Mouse (Mus musculus) left cerebral cortex, adult 8-10 months (tissue): ENCODE measurements at regions not wholly inside any gene's neighbourhood (a gene's known extent, or its start where the extent isn't known, plus 50 kb on each side); places are given as distances from the start of the nearest gene placed in this dataset.

Experiments
- DNase-seq, 2 experiments: peaks; one replicate each; pipeline ENCODE4 v3.0.0; 2022; ENCODE audit warnings: low spot score in 2 of 2

DNA sequence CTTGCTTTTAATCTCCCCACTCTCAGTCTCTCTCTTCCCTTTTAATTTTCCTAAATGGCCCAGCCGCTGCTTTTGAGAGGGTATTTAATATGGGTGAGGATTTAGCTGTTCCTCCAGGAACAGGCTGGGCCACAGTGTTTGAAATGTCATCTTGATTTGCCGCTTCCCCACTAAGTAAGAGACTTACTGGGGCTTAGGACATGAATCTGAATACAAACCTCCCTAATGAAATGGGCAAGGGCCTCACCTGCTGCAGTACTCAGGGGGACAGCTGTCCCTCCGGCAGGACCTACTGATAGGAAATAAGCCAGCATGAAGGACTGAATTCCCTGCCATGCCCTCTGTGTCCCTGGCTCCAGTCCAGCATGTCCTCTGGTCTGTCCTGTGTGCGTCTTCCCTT lies 50.6 kb upstream of the Prr23a1 start:
- no peak for DNase-seq

DNA sequence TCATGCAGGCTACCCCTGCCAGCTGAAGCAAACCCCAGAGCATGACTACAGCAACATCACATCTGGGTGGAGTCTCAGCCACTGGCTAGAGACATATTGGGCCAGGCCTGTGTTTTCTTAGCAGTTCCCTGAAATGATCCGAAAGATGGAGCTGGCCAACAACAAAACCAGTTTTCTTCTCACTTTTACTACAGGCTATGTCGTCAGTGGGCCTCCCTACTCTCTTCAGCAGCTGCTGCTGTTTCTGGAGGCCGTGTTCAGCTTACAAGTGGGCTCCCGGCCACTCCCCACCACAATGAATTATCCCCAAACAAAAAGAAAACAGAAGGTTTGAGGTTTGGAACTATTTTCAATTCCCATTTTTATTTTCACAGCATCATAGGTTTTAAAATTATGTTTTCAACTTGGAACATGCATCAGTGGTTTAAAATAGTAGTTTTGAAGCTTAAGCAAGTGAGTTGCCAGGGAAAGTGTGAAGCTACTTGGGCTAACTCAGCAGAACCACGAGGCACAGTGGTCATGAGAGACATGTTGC lies 68.6 kb upstream of the Prr23a1 start:
- DNase-seq = peak in 1 of 2 experiments; percentile 9

- DNase-seq = no peak
Observed at GRCm38 (mm10) chr9:98773212-98773611, 69.1 kb upstream of the Prr23a1 start.

- DNase-seq = no peak
Observed at GRCm38 (mm10) chr9:98754764-98755163, 87.5 kb upstream of the Prr23a1 start.

GRCm38 (mm10) chr9:98753356-98753953 lies 88.8 kb upstream of the Prr23a1 start:
- DNase-seq = no peak

DNA sequence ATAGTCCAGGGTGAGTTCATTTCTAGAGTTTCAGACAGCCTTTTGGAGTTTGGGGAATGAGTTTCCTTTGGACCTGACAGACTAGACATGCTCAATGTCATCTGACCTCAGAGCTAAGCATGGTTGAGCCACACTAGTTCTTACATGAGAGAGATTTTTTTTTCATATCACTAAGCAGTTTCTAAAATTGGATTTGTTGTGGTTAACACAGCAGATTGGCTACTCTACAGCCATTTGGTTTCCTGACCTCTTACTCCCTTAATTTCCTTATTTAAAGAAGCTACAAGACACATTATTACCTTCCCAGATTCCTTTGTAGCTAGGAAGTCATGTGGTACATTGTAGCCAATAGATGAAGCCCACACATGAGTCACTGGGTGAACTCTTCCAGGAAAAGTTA lies 98.5 kb upstream of the Prr23a1 start:
- DNase-seq = no peak

DNA sequence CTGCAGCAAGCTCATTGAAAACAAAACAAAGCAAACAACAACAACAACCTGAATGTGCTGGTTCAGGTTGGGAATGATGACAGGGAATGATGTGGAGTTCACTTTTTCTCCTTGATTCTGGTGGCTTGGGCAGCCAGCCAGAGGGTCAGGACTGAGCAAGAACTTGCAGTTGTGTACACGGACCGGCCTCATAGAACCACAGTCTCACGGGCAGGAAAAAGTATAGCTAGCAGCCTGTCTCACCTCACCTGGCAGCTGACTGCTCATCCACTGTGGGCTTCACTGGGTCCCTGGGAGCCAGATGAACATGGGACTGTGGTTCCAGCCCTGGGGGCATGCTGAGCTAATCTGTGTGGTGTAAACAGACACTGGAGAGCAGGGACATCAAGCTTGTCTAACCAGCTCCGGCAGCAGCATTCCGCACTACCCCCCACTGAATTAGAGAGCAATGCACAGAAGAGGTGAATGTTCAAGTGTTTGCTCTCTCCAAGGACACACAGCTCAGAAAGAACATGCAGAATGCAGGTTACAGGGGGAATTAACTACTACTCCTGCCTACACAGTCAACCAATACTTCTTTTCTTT lies 114.9 kb upstream of the Prr23a1 start:
- no peak for DNase-seq

- DNase-seq = no peak
Observed at GRCm38 (mm10) chr9:98726638-98727037, 115.7 kb upstream of the Prr23a1 start.

DNA sequence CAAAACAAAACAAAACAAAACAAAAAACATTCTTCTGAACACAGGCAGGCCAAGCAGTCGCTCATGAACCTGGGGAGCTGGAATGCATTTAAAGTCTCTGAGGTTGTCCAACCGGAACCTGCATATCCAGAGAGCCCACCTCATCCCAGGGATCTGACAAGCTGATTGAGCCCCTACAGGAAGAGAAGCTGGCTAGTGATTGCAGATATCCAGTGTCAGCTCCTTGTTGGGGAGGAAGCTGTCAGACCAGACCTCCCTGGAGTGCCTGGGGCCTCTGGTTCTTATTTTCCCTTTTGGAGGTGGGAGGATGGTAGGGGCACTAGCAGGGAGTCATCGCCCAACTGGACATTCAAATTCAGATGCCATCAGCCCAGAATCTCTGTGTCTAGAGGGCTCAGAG lies 119.4 kb upstream of the Prr23a1 start:
- DNase-seq = no peak

DNA sequence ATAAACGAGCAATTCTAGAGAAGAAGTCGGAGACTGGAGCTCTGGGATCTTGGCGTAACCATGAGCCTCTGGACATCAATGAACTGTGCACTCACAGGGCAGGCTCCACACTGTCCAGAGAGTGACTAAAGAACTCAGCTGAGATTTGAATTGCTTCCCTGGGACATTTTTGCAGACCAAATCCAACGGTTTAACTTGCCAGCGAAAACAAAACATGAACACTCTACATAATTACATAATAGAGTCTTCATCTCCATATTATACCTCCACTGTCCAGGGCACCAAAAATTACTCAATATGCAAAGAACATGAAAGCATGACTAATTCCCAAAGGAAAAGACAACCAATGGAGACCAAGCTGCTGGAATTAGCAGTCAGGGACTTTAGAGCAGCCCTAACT lies 119.9 kb upstream of the Mrps22 start:
- DNase-seq = no peak

DNA sequence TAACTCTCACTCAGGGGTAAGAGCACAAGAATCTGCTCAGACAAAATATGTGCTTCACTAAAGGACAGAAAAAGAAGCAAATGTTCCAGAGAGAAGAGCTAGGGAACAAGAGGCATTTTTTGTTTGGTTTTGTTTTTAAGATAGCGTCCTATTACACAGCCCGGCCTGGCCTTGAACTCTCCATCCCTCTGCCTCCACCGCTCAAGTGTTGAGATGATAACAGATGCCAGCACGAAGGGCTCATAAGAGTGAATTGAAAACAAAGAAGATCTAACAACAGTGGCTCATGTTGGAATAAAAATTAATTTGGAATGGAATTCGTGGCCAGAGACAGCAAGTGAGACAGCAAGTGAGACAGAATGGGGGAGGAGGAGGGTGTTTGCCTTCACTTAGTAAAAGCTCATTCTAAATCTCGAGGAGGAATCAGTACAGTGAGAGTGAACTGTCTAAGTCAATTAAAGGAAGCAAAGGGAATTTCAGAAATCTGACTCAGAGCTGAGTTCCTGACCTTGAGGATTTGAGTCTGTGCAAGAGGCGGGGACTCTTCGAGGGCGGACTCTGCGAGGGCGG lies 116.3 kb upstream of the Mrps22 start:
- no peak for DNase-seq

GRCm38 (mm10) chr9:98714661-98715060 lies 113.2 kb upstream of the Mrps22 start:
- no peak for DNase-seq

- DNase-seq = no peak
Observed at GRCm38 (mm10) chr9:98712826-98713225, 111.4 kb upstream of the Mrps22 start.

DNA sequence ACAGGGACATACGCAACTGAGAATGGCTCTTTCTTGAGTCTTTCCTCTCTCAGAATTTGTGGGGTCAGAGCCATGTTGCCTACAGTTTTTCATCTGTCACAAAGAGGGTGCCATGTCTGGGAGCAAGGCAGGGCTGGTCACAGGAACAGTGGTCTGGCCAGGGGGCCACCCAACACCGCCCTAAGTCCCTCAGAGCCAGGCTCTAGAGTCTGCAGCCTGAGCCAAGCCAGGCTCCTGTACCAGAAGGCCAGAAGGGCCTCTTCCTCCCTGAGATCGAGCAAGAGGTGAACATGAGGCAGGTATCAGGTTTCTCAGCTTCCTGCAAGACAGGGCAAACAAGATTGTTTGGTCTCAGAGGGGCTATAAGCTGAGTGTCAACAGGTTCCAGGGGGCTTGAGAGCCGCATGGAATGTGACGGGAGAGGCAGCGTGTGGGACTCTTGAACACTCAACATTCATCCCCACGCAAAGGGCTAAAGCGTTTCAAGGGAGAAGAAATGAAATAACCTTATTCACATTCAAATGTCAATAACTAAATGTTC lies 110.6 kb upstream of the Mrps22 start:
- no peak for DNase-seq

GRCm38 (mm10) chr9:98710155-98710710 lies 108.8 kb upstream of the Mrps22 start:
- no peak for DNase-seq

DNA sequence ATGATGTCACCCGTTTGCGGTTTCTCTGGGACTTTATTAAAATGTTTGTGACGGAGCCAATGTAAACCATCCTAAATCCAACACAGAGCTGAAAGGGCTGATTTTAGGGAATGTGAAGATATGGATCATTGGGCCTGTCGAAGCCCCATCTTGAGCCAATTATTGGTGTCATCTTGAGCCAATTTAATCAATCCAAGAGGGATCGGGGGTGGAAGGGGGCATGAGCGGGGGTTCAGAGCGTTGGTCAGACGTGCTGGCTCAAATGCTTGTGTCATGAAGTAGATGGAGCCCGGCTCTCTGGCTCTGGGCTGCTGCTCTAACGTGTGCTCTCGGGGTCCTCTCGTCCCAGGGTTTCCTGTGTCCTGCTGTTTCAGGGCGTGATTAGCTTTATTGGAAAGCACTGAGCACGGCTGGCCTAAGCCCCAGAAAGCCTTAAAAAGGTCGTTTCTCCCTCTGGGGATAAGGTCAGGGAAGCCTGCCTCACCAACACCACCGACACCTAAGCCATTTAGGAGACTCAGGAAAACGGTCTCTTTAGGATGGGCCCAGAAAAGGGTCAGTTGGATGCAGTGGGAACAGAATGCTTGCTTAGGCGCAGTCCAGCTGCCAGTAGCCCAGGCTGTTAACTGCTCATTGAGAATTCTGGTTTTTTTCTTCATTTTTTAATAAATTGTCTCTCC lies 106.7 kb upstream of the Mrps22 start:
- DNase-seq = no peak

DNA sequence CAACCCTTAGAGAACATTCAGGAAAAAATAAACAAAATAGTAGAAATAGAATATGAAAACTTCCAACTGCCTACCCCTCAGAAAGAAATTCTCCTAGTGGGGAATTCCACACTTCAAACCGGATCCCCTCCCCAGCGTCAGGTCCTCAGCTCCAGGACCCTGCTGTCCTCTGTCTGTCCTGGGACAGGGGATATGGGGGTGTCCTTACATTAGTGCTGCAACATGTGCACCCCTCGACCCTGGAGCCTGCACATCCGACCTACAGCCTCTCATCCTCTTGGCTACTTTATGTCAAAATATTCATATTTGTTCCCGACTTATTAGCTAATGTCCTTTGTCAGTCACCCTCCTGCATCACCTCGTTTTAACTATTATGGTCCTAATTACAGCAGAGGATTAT lies 106.0 kb upstream of the Mrps22 start:
- DNase-seq = no peak

DNA sequence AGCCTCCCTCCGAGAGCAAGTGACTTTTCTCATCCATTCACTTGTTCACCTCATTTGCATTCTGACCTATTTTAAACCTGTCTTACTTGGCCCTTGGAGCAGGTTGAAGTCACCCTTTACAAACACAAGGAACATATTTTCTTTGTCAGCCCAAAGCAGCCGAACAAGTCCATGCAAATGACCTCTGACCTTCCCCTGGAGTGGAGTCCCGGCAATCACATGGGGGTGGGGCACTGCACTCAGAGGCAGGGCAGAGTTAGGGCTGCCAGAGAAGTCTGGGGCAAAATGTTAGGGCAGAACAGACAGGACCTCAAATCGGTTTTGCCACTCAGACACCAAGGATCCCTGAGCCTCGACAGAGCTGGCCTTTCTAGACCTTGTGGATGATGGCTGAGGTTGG lies 102.7 kb upstream of the Mrps22 start:
- DNase-seq = no peak

- DNase-seq = no peak
Observed at GRCm38 (mm10) chr9:98703331-98703730, 101.9 kb upstream of the Mrps22 start.

GRCm38 (mm10) chr9:98700571-98700970 lies 99.1 kb upstream of the Mrps22 start:
- no peak for DNase-seq

GRCm38 (mm10) chr9:98697155-98697554 lies 95.7 kb upstream of the Mrps22 start:
- DNase-seq = no peak

- DNase-seq = no peak
Observed at GRCm38 (mm10) chr9:98695035-98695434, 93.6 kb upstream of the Mrps22 start.
